Mouse (Mus musculus) forebrain, embryonic 16.5 days (tissue): ENCODE measurements around the gene Phka1. TPM values are rescaled to one million over a fixed set of nuclear protein-coding genes. Genes with fewer than 3 reads are reported as not detected.

ENCODE experiments used
- ATAC-seq: fragments of 200-750 bp; cut with Nextera tagmentation; 2 replicates; pipeline ENCODE4 v1.8.0; 2017; ENCODE audit warnings: mild to moderate bottlenecking, moderate library complexity
- H3K27ac ChIP-seq: fragments of 300-500 bp; sonication (generic); 2 replicates; pipeline ENCODE4 v1.5.1; 2014; ENCODE audit warnings: low read length, control low read depth
- H3K27me3 ChIP-seq: fragments of 300-500 bp; sonication (generic); replicated peaks from 2 replicates; pipeline ENCODE4 v1.6.1; 2014; ENCODE audit warnings: low read length; ENCODE audit not compliant: control insufficient read depth, insufficient read depth
- H3K36me3 ChIP-seq: fragments of 300-500 bp; sonication (generic); 2 replicates; pipeline ENCODE4 v1.6.1; 2014; ENCODE audit not compliant: control insufficient read depth, insufficient read depth
- H3K4me1 ChIP-seq: fragments of 300-500 bp; sonication (generic); replicated peaks from 2 replicates; pipeline ENCODE4 v1.6.1; 2014; ENCODE audit warnings: low read length; ENCODE audit not compliant: control insufficient read depth, insufficient read depth
- H3K4me2 ChIP-seq: fragments of 300-500 bp; sonication (generic); 2 replicates; pipeline ENCODE4 v1.6.1; 2014; ENCODE audit warnings: mild to moderate bottlenecking, low read length, control low read depth
- H3K4me3 ChIP-seq: fragments of 300-500 bp; sonication (generic); replicated peaks from 2 replicates; pipeline ENCODE4 v1.5.1; 2014; ENCODE audit warnings: mild to moderate bottlenecking, low read length, control low read depth
- H3K9ac ChIP-seq: fragments of 300-500 bp; sonication (generic); replicated peaks from 2 replicates; pipeline ENCODE4 v1.6.1; 2014; ENCODE audit warnings: low read depth, low read length, control low read depth
- H3K9me3 ChIP-seq: fragments of 300-500 bp; sonication (generic); 2 replicates; pipeline ENCODE4 v1.6.1; 2016; ENCODE audit warnings: low read length; ENCODE audit not compliant: control insufficient read depth
- WGBS: fragments of 180-500 bp; shearing (Covaris S2); extraction: QIAGEN DNeasy Blood & Tissue Kit; methylation state at CpG from one replicate; pipeline ENCODE4 v1.1.7; 2014; 5-methylcytosine and 5-hydroxymethylcytosine counted together
- polyA plus RNA-seq: library from polyadenylated mRNA; unstranded; fragments of >200 nt; fragmentation: Nextera tagmentation; extraction: Ambion mirVana; gene quantifications from 2 replicates; pipeline ENCODE4 v1.2.1, GENCODE M21; 2015

Gene Phka1
- polyA plus RNA-seq, 1 experiment from 2014 or later = 5.5 TPM

GRCm38 (mm10) chrX:102601269-102601668 is 42.8 kb downstream of the Phka1 start:
- Histone ChIP-seq H3K4me2 (no peak overlapping the region), H3K4me3 (no peak overlapping the region), H3K4me1 (no peaks in the 10 kb centered on the region), H3K9me3 (no peaks in the 10 kb centered on the region), H3K27me3 (no peaks in the 10 kb centered on the region; the same call in 1 of the 2 replicates), H3K9ac (no peak overlapping the region), H3K27ac (no peak overlapping the region), H3K36me3 (no peaks in the 10 kb centered on the region)
- ATAC-seq = no peak
- 79% methylated on average over 2 of the region's 2 CpGs for WGBS

GRCm38 (mm10) chrX:102588560-102588959 is 55.5 kb downstream of the Phka1 start:
- Histone ChIP-seq H3K27ac (no peak overlapping the region), H3K27me3 (no peaks in the 10 kb centered on the region), H3K9ac (no peak overlapping the region), H3K4me2 (no peak overlapping the region), H3K4me1 (no peaks in the 10 kb centered on the region), H3K4me3 (no peak overlapping the region), H3K9me3 (no peaks in the 10 kb centered on the region), H3K36me3 (no peaks in the 10 kb centered on the region)
- WGBS = 19% methylated on average over 1 of the region's 1 CpGs
- ATAC-seq = no peak

- no peak for ATAC-seq
Observed at GRCm38 (mm10) chrX:102571186-102571585, 72.9 kb downstream of the Phka1 start.

GRCm38 (mm10) chrX:102556906-102557305 is 87.1 kb downstream of the Phka1 start:
- Histone ChIP-seq H3K27me3 (no peaks in the 10 kb centered on the region; the same call in 1 of the 2 replicates), H3K4me3 (no peak overlapping the region), H3K9me3 (no peaks in the 10 kb centered on the region), H3K9ac (no peak overlapping the region), H3K36me3 (no peaks in the 10 kb centered on the region), H3K4me2 (no peak overlapping the region), H3K4me1 (no peaks in the 10 kb centered on the region), H3K27ac (no peak overlapping the region)
- ATAC-seq = no peak
- WGBS = 92% methylated on average over 7 of the region's 7 CpGs

More at GRCm38 (mm10) chrX:102571186-102571585, 72.9 kb downstream of the Phka1 start:
- Histone ChIP-seq H3K36me3 (no peaks in the 10 kb centered on the region), H3K27me3 (no peaks in the 10 kb centered on the region), H3K4me1 (no peaks in the 10 kb centered on the region), H3K9ac (no peak overlapping the region), H3K27ac (no peak overlapping the region), H3K4me3 (no peak overlapping the region), H3K4me2 (no peak overlapping the region), H3K9me3 (no peaks in the 10 kb centered on the region)
- 44% methylated on average over 1 of the region's 1 CpGs for WGBS

- 79% methylated on average over 4 of the region's 4 CpGs for WGBS
Observed at GRCm38 (mm10) chrX:102509205-102509604, 134.8 kb downstream of the Phka1 start.

GRCm38 (mm10) chrX:102504644-102505481 is 139.2 kb downstream of the Phka1 start, which contains the start of gene Hdac8:
Gene Hdac8, minus strand, starts transcription at chrX:102505359.
- Histone ChIP-seq H3K4me2 (peak within 1 kb of the TSS; percentile 62), H3K4me3 (peak within 1 kb of the TSS; percentile 54), H3K27ac (0 out of 2 replicates have a peak within 1 kb of the TSS, but pooled peaks have one; percentile 44), H3K9me3 (no peaks in the 10 kb centered on the region), H3K4me1 (peaks cover 3% of the 10 kb centered on the region; the same call in 1 of the 2 replicates), H3K9ac (peak within 1 kb of the TSS; percentile 59), H3K27me3 (no peaks in the 10 kb centered on the region; the same call in 1 of the 2 replicates), H3K36me3 (no peaks in the 10 kb centered on the region)
- peak; percentile 91 for ATAC-seq
- WGBS = 17% methylated on average over 26 of the region's 27 CpGs

More at GRCm38 (mm10) chrX:102509205-102509604, 134.8 kb downstream of the Phka1 start:
- Histone ChIP-seq H3K27ac (no peak overlapping the region), H3K4me2 (no peak overlapping the region), H3K4me3 (no peak overlapping the region), H3K9me3 (no peaks in the 10 kb centered on the region), H3K36me3 (no peaks in the 10 kb centered on the region), H3K27me3 (no peaks in the 10 kb centered on the region; the same call in 1 of the 2 replicates), H3K9ac (no peak overlapping the region), H3K4me1 (no peaks in the 10 kb centered on the region)
- ATAC-seq = no peak

GRCm38 (mm10) chrX:102504179-102504578 is 139.9 kb downstream of the Phka1 start:
- Histone ChIP-seq H3K27ac (no peak overlapping the region), H3K4me2 (peak overlapping the region; percentile 62), H3K4me3 (peak overlapping the region; percentile 54), H3K27me3 (no peaks in the 10 kb centered on the region), H3K4me1 (peaks cover 3% of the 10 kb centered on the region; the same call in 1 of the 2 replicates), H3K9ac (peak overlapping the region; percentile 59; the same call in 1 of the 2 replicates), H3K36me3 (no peaks in the 10 kb centered on the region), H3K9me3 (no peaks in the 10 kb centered on the region)
- ATAC-seq = peak; percentile 9; the same call in 1 of the 2 replicates
- WGBS = 25% methylated on average over 10 of the region's 10 CpGs

- H3K36me3 ChIP-seq = no peaks in the 10 kb centered on the region
- no peaks in the 10 kb centered on the region for H3K4me1 ChIP-seq
- no peak overlapping the region for H3K9ac ChIP-seq
- H3K27me3 ChIP-seq = no peaks in the 10 kb centered on the region
- no peak overlapping the region for H3K4me3 ChIP-seq
- no peaks in the 10 kb centered on the region for H3K9me3 ChIP-seq
- H3K27ac ChIP-seq = no peak overlapping the region
- H3K4me2 ChIP-seq = no peak overlapping the region
- WGBS = 72% methylated on average over 6 of the region's 6 CpGs
- no peak for ATAC-seq
Observed at GRCm38 (mm10) chrX:102493992-102494730, 149.9 kb downstream of the Phka1 start.

- Histone ChIP-seq H3K9ac (no peak overlapping the region), H3K27ac (no peak overlapping the region), H3K4me1 (no peaks in the 10 kb centered on the region), H3K27me3 (no peaks in the 10 kb centered on the region), H3K36me3 (no peaks in the 10 kb centered on the region), H3K9me3 (no peaks in the 10 kb centered on the region), H3K4me3 (no peak overlapping the region), H3K4me2 (no peak overlapping the region)
- 80% methylated on average over 7 of the region's 7 CpGs for WGBS
- ATAC-seq = no peak
Observed at GRCm38 (mm10) chrX:102485575-102485974, 158.5 kb downstream of the Phka1 start.
